Mouse (Mus musculus): ENCODE results near the gene Mtrex. TPM values are rescaled to one million over a fixed set of nuclear protein-coding genes. Genes with fewer than 3 reads are reported as not detected.

The Mtrex gene
- polyA plus RNA-seq, 1 experiment from 2014 or later, result 83.0 TPM

GRCm38 (mm10) chr13:112945312-112945711, 18.1 kb upstream of the Mtrex start:
- 95% methylated on average over 9 of the region's 9 CpGs for WGBS
- no peak for DNase-seq

GRCm38 (mm10) chr13:112941879-112942330, 14.7 kb upstream of the Mtrex start:
- ATAC-seq (ENCODE audit: insufficient read depth) (no peak), DNase-seq (no peak)
- H3K9me3 ChIP-seq (ENCODE audit: low read depth, low read length), result no peaks in the 10 kb centered on the region
- 47% methylated on average over 15 of the region's 15 CpGs for WGBS
- H3K36me3 ChIP-seq (ENCODE audit: insufficient read depth), result peaks cover 66% of the 10 kb centered on the region
- no peak overlapping the region for H3K4me3 ChIP-seq (ENCODE audit: low read depth, low read length)
- H3K27me3 ChIP-seq (ENCODE audit: insufficient read depth, low read length), result no peaks in the 10 kb centered on the region
- H3K27ac ChIP-seq (ENCODE audit: low read depth), result no peak overlapping the region
- no peak overlapping the region for H3K9ac ChIP-seq
- H3K4me2 ChIP-seq, result no peak overlapping the region
- no peaks in the 10 kb centered on the region for H3K4me1 ChIP-seq (ENCODE audit: insufficient read depth)
- TF ChIP-seq CTCF (IDR thresholded peaks at IDR 0.05; ENCODE audit: low read depth), result no peak

More at GRCm38 (mm10) chr13:112945312-112945711, 18.1 kb upstream of the Mtrex start:
- Histone ChIP-seq H3K9me3 (ENCODE audit: low read depth, low read length) (no peaks in the 10 kb centered on the region), H3K9ac (no peak overlapping the region), H3K27me3 (ENCODE audit: insufficient read depth, low read length) (no peaks in the 10 kb centered on the region), H3K4me2 (no peak overlapping the region), H3K4me3 (ENCODE audit: low read depth, low read length) (no peak overlapping the region), H3K27ac (ENCODE audit: low read depth) (no peak overlapping the region), H3K36me3 (ENCODE audit: insufficient read depth) (peaks cover 77% of the 10 kb centered on the region), H3K4me1 (ENCODE audit: insufficient read depth) (no peaks in the 10 kb centered on the region)
- no peak for ATAC-seq (ENCODE audit: insufficient read depth)
- TF ChIP-seq CTCF (IDR thresholded peaks at IDR 0.05; ENCODE audit: low read depth), result no peak

- no peak for ATAC-seq (ENCODE audit: insufficient read depth)
- Histone ChIP-seq H3K27me3 (ENCODE audit: insufficient read depth, low read length) (no peaks in the 10 kb centered on the region), H3K4me2 (no peak overlapping the region), H3K4me3 (ENCODE audit: low read depth, low read length) (no peak overlapping the region), H3K9me3 (ENCODE audit: low read depth, low read length) (no peaks in the 10 kb centered on the region), H3K4me1 (ENCODE audit: insufficient read depth) (no peaks in the 10 kb centered on the region), H3K27ac (ENCODE audit: low read depth) (no peak overlapping the region), H3K9ac (no peak overlapping the region), H3K36me3 (ENCODE audit: insufficient read depth) (peaks cover 60% of the 10 kb centered on the region)
- 86% methylated on average over 8 of the region's 8 CpGs for WGBS
- DNase-seq, result no peak
- TF ChIP-seq CTCF (IDR thresholded peaks at IDR 0.05; ENCODE audit: low read depth), result no peak
Measured at GRCm38 (mm10) chr13:112938130-112938529, 10.9 kb upstream of the Mtrex start.

GRCm38 (mm10) chr13:112928038-112928668, 955 bp upstream of the Mtrex start:
- Histone ChIP-seq H3K36me3 (ENCODE audit: insufficient read depth) (peaks cover 21% of the 10 kb centered on the region), H3K4me2 (peak overlapping the region; percentile 69), H3K9me3 (ENCODE audit: low read depth, low read length) (no peaks in the 10 kb centered on the region), H3K27ac (ENCODE audit: low read depth) (peak overlapping the region; percentile 83), H3K27me3 (ENCODE audit: insufficient read depth, low read length) (no peaks in the 10 kb centered on the region), H3K4me1 (ENCODE audit: insufficient read depth) (0 out of 2 replicates have a peak, but pooled peaks cover 4% of the 10 kb centered on the region), H3K4me3 (ENCODE audit: low read depth, low read length) (peak overlapping the region; percentile 81), H3K9ac (peak overlapping the region; percentile 88)
- no peak for TF ChIP-seq CTCF (IDR thresholded peaks at IDR 0.05; ENCODE audit: low read depth)
- DNase-seq, result peak; percentile 41
- no peak for ATAC-seq (ENCODE audit: insufficient read depth)
- WGBS, result 5% methylated on average over 8 of the region's 8 CpGs

GRCm38 (mm10) chr13:112926796-112927195, 402 bp downstream of the Mtrex start:
- H3K4me2 ChIP-seq, result peak overlapping the region; percentile 69
- 0 out of 2 replicates have a peak, but pooled peaks cover 4% of the 10 kb centered on the region for H3K4me1 ChIP-seq (ENCODE audit: insufficient read depth)
- DNase-seq (peak; percentile 60), ATAC-seq (ENCODE audit: insufficient read depth) (0 out of 2 replicates have a peak, but pooled peaks have one; percentile 19)
- peak overlapping the region; percentile 81 for H3K4me3 ChIP-seq (ENCODE audit: low read depth, low read length)
- H3K27me3 ChIP-seq (ENCODE audit: insufficient read depth, low read length), result no peaks in the 10 kb centered on the region
- WGBS, result 1% methylated on average over 19 of the region's 19 CpGs
- peaks cover 13% of the 10 kb centered on the region for H3K36me3 ChIP-seq (ENCODE audit: insufficient read depth)
- TF ChIP-seq CTCF (IDR thresholded peaks at IDR 0.05; ENCODE audit: low read depth), result no peak
- no peaks in the 10 kb centered on the region for H3K9me3 ChIP-seq (ENCODE audit: low read depth, low read length)
- peak overlapping the region; percentile 88 for H3K9ac ChIP-seq
- peak overlapping the region; percentile 83 for H3K27ac ChIP-seq (ENCODE audit: low read depth)

GRCm38 (mm10) chr13:112925976-112926375, 1.2 kb downstream of the Mtrex start:
- Histone ChIP-seq H3K4me1 (ENCODE audit: insufficient read depth) (0 out of 2 replicates have a peak, but pooled peaks cover 4% of the 10 kb centered on the region), H3K4me3 (ENCODE audit: low read depth, low read length) (peak overlapping the region; percentile 81), H3K9me3 (ENCODE audit: low read depth, low read length) (no peaks in the 10 kb centered on the region), H3K36me3 (ENCODE audit: insufficient read depth) (peaks cover 13% of the 10 kb centered on the region), H3K27ac (ENCODE audit: low read depth) (no peak overlapping the region), H3K4me2 (peak overlapping the region; percentile 69), H3K27me3 (ENCODE audit: insufficient read depth, low read length) (no peaks in the 10 kb centered on the region), H3K9ac (peak overlapping the region; percentile 88)
- ATAC-seq (ENCODE audit: insufficient read depth) (no peak), DNase-seq (no peak)
- no peak for TF ChIP-seq CTCF (IDR thresholded peaks at IDR 0.05; ENCODE audit: low read depth)
- 63% methylated on average over 4 of the region's 4 CpGs for WGBS

- Histone ChIP-seq H3K27ac (ENCODE audit: low read depth) (no peak overlapping the region), H3K27me3 (ENCODE audit: insufficient read depth, low read length) (no peaks in the 10 kb centered on the region), H3K4me2 (peak overlapping the region; percentile 69; the same call in 1 of the 2 replicates), H3K9me3 (ENCODE audit: low read depth, low read length) (no peaks in the 10 kb centered on the region), H3K9ac (no peak overlapping the region; the same call in 1 of the 2 replicates), H3K4me1 (ENCODE audit: insufficient read depth) (0 out of 2 replicates have a peak, but pooled peaks cover 4% of the 10 kb centered on the region), H3K36me3 (ENCODE audit: insufficient read depth) (peaks cover 11% of the 10 kb centered on the region; the same call in 1 of the 2 replicates), H3K4me3 (ENCODE audit: low read depth, low read length) (no peak overlapping the region)
- TF ChIP-seq CTCF (IDR thresholded peaks at IDR 0.05; ENCODE audit: low read depth), result no peak
- 55% methylated on average over 6 of the region's 6 CpGs for WGBS
- no peak for ATAC-seq (ENCODE audit: insufficient read depth)
- no peak for DNase-seq
Measured at GRCm38 (mm10) chr13:112925266-112925665, 1.9 kb downstream of the Mtrex start.
